Mouse (Mus musculus): ENCODE results near the gene Grk3. TPM values are rescaled to one million over a fixed set of nuclear protein-coding genes. Genes with fewer than 3 reads are reported as not detected.

Gene Grk3
- total RNA-seq, 2 experiments from 2014 or later, result 5.1 to 6.6 TPM

- intact Hi-C loops (cut with DNase I), result no loop called here
- no peak for DNase-seq (ENCODE audit: low spot score)
Observed at GRCm38 (mm10) chr5:112888651-112889050, 126.9 kb downstream of the Grk3 start.

- intact Hi-C loops (cut with DNase I), result no loop called here
Observed at GRCm38 (mm10) chr5:112886687-112887491, 128.7 kb downstream of the Grk3 start.

GRCm38 (mm10) chr5:112877391-112878115 is 138.0 kb downstream of the Grk3 start:
- no peak for DNase-seq (ENCODE audit: low spot score)
- intact Hi-C loops (cut with DNase I), result no loop called here

More at GRCm38 (mm10) chr5:112886687-112887491, 128.7 kb downstream of the Grk3 start:
- DNase-seq (ENCODE audit: low spot score), result peak; percentile 44

- intact Hi-C loops (cut with DNase I), result no loop called here
- no peak for DNase-seq (ENCODE audit: low spot score)
Observed at GRCm38 (mm10) chr5:112876846-112877390, 138.7 kb downstream of the Grk3 start.

- DNase-seq (ENCODE audit: low spot score), result no peak
- intact Hi-C loops (cut with DNase I), result no loop called here
Observed at GRCm38 (mm10) chr5:112872999-112873398, 142.6 kb downstream of the Grk3 start.

- no peak for DNase-seq (ENCODE audit: low spot score)
- intact Hi-C loops (cut with DNase I), result loop anchor here (1.0 to 2.0 kb wide), 2 partner anchors 144 to 184 kb away; partner anchors contain the start of gene Grk3
Observed at GRCm38 (mm10) chr5:112870729-112871128, 144.9 kb downstream of the Grk3 start.

- intact Hi-C loops (cut with DNase I), result loop anchor here (10.0 kb wide), 1 partner anchor 394 kb away; no protein-coding TSS in a partner anchor
- no peak for DNase-seq (ENCODE audit: low spot score)
Observed at GRCm38 (mm10) chr5:112868620-112869019, 147.0 kb downstream of the Grk3 start.

- DNase-seq (ENCODE audit: low spot score), result no peak
- intact Hi-C loops (cut with DNase I), result loop anchor here (10.0 kb wide), 1 partner anchor 390 kb away; no protein-coding TSS in a partner anchor
Observed at GRCm38 (mm10) chr5:112864719-112865367, 150.7 kb downstream of the Grk3 start.

Other genes starting within 250 kb of the Grk3 start
- gene Myo18b, start 119.4 kb downstream of the Grk3 start, total RNA-seq (2021), result 100 to 1,000 TPM; 253 to 259 TPM
- gene Crybb2, start 54.3 kb upstream of the Grk3 start, total RNA-seq (2021), result not detected
- 1 to 10 TPM; 1.3 to 2.0 TPM for gene Crybb3, start 65.8 kb upstream of the Grk3 start, total RNA-seq (2021)
- 10 to 100 TPM; 21.3 to 26.1 TPM for gene 2900026A02Rik, start 205.4 kb upstream of the Grk3 start, total RNA-seq (2021)
- gene Tmem211, start 211.1 kb upstream of the Grk3 start, total RNA-seq (2021), result not detected